Mouse (Mus musculus): Measurements from ENCODE around the gene Emilin3.

DNA sequence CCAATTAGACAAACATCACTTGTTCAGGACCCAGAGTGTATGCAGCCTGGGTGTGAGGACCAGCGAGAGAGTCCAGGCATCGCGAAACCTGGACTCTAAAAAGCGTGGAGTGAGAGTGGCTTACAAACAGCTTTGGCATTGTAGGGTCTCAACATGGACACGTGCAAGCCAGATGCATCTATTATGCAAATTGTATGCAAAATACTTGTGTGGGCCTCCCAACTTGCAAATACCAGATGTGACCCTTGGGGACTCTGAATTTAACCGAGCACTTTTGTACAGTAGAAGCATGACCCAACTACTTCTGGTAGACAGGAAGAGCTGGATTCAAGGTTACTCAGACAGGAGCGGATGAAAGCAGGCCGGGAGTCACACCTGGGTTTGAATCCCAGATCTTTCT is 4.6 kb upstream of the Emilin3 start:
- TF ChIP-seq CTCF (IDR thresholded peaks at IDR 0.05; ENCODE audit: low read depth) (no peak), EP300 (IDR thresholded peaks at IDR 0.05; ENCODE audit: low read depth) (no peak)
